Mouse (Mus musculus) heart, embryonic 14.5 days (tissue): ENCODE data around the gene Avl9. TPM values are rescaled to one million over a fixed set of nuclear protein-coding genes. Genes with fewer than 3 reads are reported as not detected.
A peak's percentile ranks its signal among the peaks of the same experiment; 100 is the strongest.

ENCODE experiments used
- ATAC-seq: fragments of 200-750 bp; cut with Nextera tagmentation; 2 replicates; pipeline ENCODE4 v1.8.0; 2017; ENCODE audit warnings: low read depth, moderate TSS enrichment; ENCODE audit not compliant: insufficient number of reproducible peaks, insufficient read depth, low FRiP score
- H3K27ac ChIP-seq, 2 experiments: fragments of 200-500 bp in 1 of 2; fragments of 300-500 bp in 1 of 2; sonication (generic) in 1 of 2; replicated peaks in 1 of 2; 2 replicates each; pipeline ENCODE4 v1.5.1; 2012 to 2014; ENCODE audit warnings: low read depth in 2 of 2, low read length in 2 of 2, control low read depth in 1 of 2, mild to moderate bottlenecking in 1 of 2, mixed read lengths in 1 of 2; ENCODE audit not compliant: control insufficient read depth in 1 of 2, insufficient read depth in 1 of 2
- H3K27me3 ChIP-seq: fragments of 300-500 bp; sonication (generic); 2 replicates; pipeline ENCODE4 v1.6.1; 2014; ENCODE audit warnings: mild to moderate bottlenecking, low read length, control low read depth; ENCODE audit not compliant: control insufficient read depth, insufficient read depth
- H3K36me3 ChIP-seq: fragments of 300-500 bp; sonication (generic); 2 replicates; pipeline ENCODE4 v1.6.1; 2014; ENCODE audit warnings: mild to moderate bottlenecking, control low read depth, low read length, mixed read lengths; ENCODE audit not compliant: control insufficient read depth, insufficient read depth
- H3K4me1 ChIP-seq, 2 experiments: fragments of 200-500 bp in 1 of 2; fragments of 300-500 bp in 1 of 2; sonication (generic) in 1 of 2; 2 replicates each; pipeline ENCODE4 v1.6.1; 2012 to 2014; ENCODE audit warnings: low read length in 2 of 2, control low read depth in 1 of 2, mixed read lengths in 1 of 2; ENCODE audit not compliant: control insufficient read depth in 2 of 2, insufficient read depth in 2 of 2
- H3K4me2 ChIP-seq: fragments of 300-500 bp; sonication (generic); 2 replicates; pipeline ENCODE4 v1.6.1; 2014; ENCODE audit warnings: mild to moderate bottlenecking, low read length
- H3K4me3 ChIP-seq, 2 experiments: fragments of 200-500 bp in 1 of 2; fragments of 300-500 bp in 1 of 2; sonication (generic) in 1 of 2; 2 replicates each; pipeline ENCODE4 v1.5.1; 2012 to 2014; ENCODE audit warnings: low read length in 2 of 2, mild to moderate bottlenecking in 2 of 2, control low read depth in 1 of 2, low read depth in 1 of 2, moderate library complexity in 1 of 2; ENCODE audit not compliant: control insufficient read depth in 1 of 2, insufficient read depth in 1 of 2
- H3K9ac ChIP-seq: fragments of 300-500 bp; sonication (generic); 2 replicates; pipeline ENCODE4 v1.6.1; 2014; ENCODE audit warnings: mild to moderate bottlenecking, low read length
- H3K9me3 ChIP-seq: fragments of 300-500 bp; sonication (generic); 2 replicates; pipeline ENCODE4 v1.6.1; 2016; ENCODE audit warnings: low read length, control low read depth; ENCODE audit not compliant: control insufficient read depth
- WGBS: fragments of 180-500 bp; shearing (Covaris S2); extraction: QIAGEN DNeasy Blood & Tissue Kit; methylation state at CpG from one replicate; pipeline ENCODE4 v1.1.7; 2014; 5-methylcytosine and 5-hydroxymethylcytosine counted together
- polyA plus RNA-seq: library from polyadenylated mRNA; unstranded; fragments of >200 nt; fragmentation: Nextera tagmentation; extraction: Ambion mirVana; gene quantifications from 2 replicates; pipeline ENCODE4 v1.2.1, GENCODE M21; 2014

The Avl9 gene
- polyA plus RNA-seq, 1 experiment from 2014 or later = 10.9 TPM

GRCm38 (mm10) chr6:56765696-56766095 lies 51.0 kb downstream of the Avl9 start:
- Histone ChIP-seq H3K9me3 (no peaks in the 10 kb centered on the region), H3K4me3 (no peak overlapping the region), H3K36me3 (peaks cover 24% of the 10 kb centered on the region), H3K4me2 (no peak overlapping the region), H3K4me1 (peaks cover 3 to 7% of the 10 kb centered on the region in 2 experiments; a peak in 3 of 4 replicates), H3K27ac (no peak overlapping the region), H3K9ac (no peak overlapping the region), H3K27me3 (no peaks in the 10 kb centered on the region)
- WGBS = 87% methylated on average over 4 of the region's 4 CpGs
- ATAC-seq = no peak

DNA sequence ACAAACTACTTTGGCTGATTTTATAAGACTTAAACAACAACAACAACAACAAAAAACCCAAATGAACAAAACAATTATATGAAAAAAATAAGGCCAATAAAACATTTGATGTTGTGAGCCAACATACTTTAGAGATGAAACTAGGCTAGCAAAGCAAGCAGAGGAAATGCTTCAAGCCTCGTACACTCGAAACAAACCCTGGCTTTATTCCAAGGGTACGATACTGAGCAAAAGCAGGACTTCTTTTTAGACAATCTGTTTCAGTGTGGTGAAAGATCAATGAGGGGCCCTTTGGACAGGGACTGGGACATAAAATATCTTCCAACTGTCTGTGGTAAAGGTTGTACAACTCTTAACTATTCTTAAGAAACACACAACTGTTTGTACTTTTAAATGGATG lies 61.1 kb downstream of the Avl9 start:
- Histone ChIP-seq H3K4me3 (no peak overlapping the region), H3K27me3 (no peaks in the 10 kb centered on the region), H3K27ac (no peak overlapping the region), H3K9me3 (no peaks in the 10 kb centered on the region), H3K9ac (no peak overlapping the region), H3K36me3 (peaks cover 54% of the 10 kb centered on the region), H3K4me1 (peaks cover 4 to 11% of the 10 kb centered on the region in 2 experiments), H3K4me2 (no peak overlapping the region)
- no peak for ATAC-seq
- 24% methylated on average over 3 of the region's 3 CpGs for WGBS

- no peaks in the 10 kb centered on the region for H3K9me3 ChIP-seq
- no peak overlapping the region for H3K4me3 ChIP-seq
- peaks cover 4 to 11% of the 10 kb centered on the region in 2 experiments for H3K4me1 ChIP-seq
- H3K36me3 ChIP-seq = peaks cover 72% of the 10 kb centered on the region
- H3K4me2 ChIP-seq = no peak overlapping the region
- 92% methylated on average over 5 of the region's 5 CpGs for whole genome bisulfite sequencing
- H3K27ac ChIP-seq = no peak overlapping the region
- no peak overlapping the region for H3K9ac ChIP-seq
- no peaks in the 10 kb centered on the region for H3K27me3 ChIP-seq
- no peak for ATAC-seq
These were observed 64.9 kb downstream of the Avl9 start for GRCm38 (mm10) chr6:56779636-56780035.

DNA sequence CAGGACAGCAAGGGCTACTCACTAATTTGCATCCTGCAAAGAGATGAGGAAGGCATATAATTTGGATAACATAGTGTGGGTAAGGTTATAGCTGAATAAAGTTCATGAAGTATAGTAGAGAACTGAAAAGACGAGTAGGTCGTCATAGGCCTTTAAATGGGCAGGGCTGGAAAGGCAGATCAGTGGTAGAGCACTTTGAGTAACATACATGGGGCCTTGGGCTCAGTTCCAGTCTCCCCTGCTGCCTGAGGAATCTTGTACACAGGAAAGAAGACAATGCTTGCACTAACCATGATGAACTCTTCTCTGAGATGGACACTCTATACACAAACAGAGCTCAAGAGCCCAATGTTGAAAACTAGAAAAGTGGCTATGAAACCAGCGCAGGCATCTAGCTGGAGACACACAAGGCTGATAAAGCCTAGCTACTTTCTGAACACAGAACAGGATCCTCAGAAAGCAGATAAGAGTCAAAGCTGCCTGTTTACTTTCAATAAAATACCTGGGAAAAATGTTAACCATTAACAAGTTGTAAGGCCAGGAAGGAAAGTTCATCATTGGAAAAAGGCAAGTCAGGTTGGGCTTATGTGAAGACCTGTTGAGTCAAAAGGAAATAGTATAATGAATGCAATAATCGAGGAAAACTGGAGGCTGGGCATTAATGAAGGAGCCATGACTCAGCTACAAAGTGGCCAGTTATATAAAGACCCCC lies 69.0 kb downstream of the Avl9 start:
- Histone ChIP-seq H3K36me3 (peaks cover 79% of the 10 kb centered on the region), H3K4me1 (peaks cover 0 to 5% of the 10 kb centered on the region in 2 experiments; a peak in 2 of 4 replicates), H3K9ac (no peak overlapping the region), H3K4me3 (no peak overlapping the region), H3K27me3 (no peaks in the 10 kb centered on the region), H3K9me3 (no peaks in the 10 kb centered on the region), H3K4me2 (no peak overlapping the region), H3K27ac (no peak overlapping the region)
- no peak for ATAC-seq
- WGBS = 84% methylated on average over 4 of the region's 4 CpGs

GRCm38 (mm10) chr6:56785068-56785467 lies 70.4 kb downstream of the Avl9 start:
- Histone ChIP-seq H3K27me3 (no peaks in the 10 kb centered on the region), H3K4me2 (no peak overlapping the region), H3K4me1 (peaks cover 0 to 10% of the 10 kb centered on the region in 2 experiments; a peak in 3 of 4 replicates), H3K36me3 (peaks cover 73% of the 10 kb centered on the region), H3K27ac (no peak overlapping the region), H3K9ac (no peak overlapping the region), H3K4me3 (no peak overlapping the region), H3K9me3 (no peaks in the 10 kb centered on the region)
- 71% methylated on average over 5 of the region's 5 CpGs for WGBS
- ATAC-seq = no peak

GRCm38 (mm10) chr6:56787668-56788067 lies 73.0 kb downstream of the Avl9 start:
- no peak overlapping the region for H3K27ac ChIP-seq
- 63% methylated on average over 2 of the region's 2 CpGs for WGBS
- H3K27me3 ChIP-seq = no peaks in the 10 kb centered on the region
- ATAC-seq = no peak
- no peak overlapping the region for H3K4me3 ChIP-seq
- no peak overlapping the region for H3K4me2 ChIP-seq
- H3K9ac ChIP-seq = no peak overlapping the region
- H3K9me3 ChIP-seq = no peaks in the 10 kb centered on the region
- peaks cover 0 to 11% of the 10 kb centered on the region in 2 experiments; a peak in 3 of 4 replicates for H3K4me1 ChIP-seq
- H3K36me3 ChIP-seq = peaks cover 50% of the 10 kb centered on the region

GRCm38 (mm10) chr6:56789336-56789735 lies 74.6 kb downstream of the Avl9 start:
- WGBS = 19% methylated on average over 3 of the region's 3 CpGs
- Histone ChIP-seq H3K9me3 (no peaks in the 10 kb centered on the region), H3K36me3 (peaks cover 41% of the 10 kb centered on the region), H3K4me1 (peaks cover 2 to 19% of the 10 kb centered on the region in 2 experiments; a peak in 3 of 4 replicates), H3K4me3 (no peak overlapping the region), H3K4me2 (no peak overlapping the region), H3K9ac (no peak overlapping the region), H3K27ac (no peak overlapping the region), H3K27me3 (no peaks in the 10 kb centered on the region)
- ATAC-seq = no peak

GRCm38 (mm10) chr6:56794834-56795233 lies 80.1 kb downstream of the Avl9 start:
- Histone ChIP-seq H3K36me3 (no peaks in the 10 kb centered on the region), H3K4me2 (peak overlapping the region; percentile 92), H3K9me3 (no peaks in the 10 kb centered on the region), H3K9ac (no peak overlapping the region), H3K27ac (no peak overlapping the region), H3K4me3 (no peak overlapping the region), H3K27me3 (no peaks in the 10 kb centered on the region), H3K4me1 (peaks cover 2 to 30% of the 10 kb centered on the region in 2 experiments; a peak in 2 of 4 replicates)
- no peak for ATAC-seq
- 85% methylated on average over 5 of the region's 5 CpGs for WGBS
